Mouse (Mus musculus) layer of hippocampus, adult 11-12 months (tissue): ENCODE data around the gene Esrra.
"Not testable (repeated sequence)": the region's sequence is repeated elsewhere in the genome, so short reads cannot be mapped to it uniquely, and the experiment has no call there.

Source experiments
- DNase-seq: peaks from one replicate; pipeline ENCODE4 v3.0.0; 2022; ENCODE audit warnings: low spot score

The Esrra gene

DNA sequence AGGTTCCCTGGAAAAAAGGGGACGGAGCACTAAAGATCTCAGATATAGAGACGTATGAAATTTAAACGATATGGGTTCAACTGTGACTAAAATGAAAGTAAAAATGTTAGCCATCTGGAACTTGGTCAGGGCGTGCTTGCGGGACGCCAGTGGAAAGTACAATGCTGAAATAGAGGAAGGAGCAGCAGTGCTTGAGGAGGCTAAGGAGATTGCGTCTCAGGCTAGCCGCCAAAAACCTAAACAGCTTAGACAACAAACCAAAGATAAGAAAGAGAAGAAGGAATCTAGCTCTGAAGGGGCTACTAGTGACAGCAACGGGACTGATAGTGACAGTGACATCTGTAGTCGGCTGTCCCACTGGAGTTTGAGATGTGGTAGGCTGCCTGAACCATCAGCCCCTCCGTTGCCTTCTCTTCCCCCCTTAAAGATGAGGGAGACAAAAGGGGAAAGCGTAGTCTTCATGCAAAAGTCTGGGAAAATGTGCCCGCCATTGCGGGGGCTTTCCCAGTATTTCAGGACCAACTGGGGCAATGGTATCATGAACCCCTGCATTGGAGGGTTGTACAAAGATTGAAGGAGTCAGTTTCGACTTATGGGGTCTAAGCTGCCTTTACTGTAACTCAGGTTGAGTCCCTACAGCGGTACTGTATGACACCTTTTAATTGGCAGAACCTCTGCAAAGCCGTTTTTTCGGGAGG, 25.9 kb downstream of the Esrra start:
- DNase-seq: not testable (repeated sequence)

DNA sequence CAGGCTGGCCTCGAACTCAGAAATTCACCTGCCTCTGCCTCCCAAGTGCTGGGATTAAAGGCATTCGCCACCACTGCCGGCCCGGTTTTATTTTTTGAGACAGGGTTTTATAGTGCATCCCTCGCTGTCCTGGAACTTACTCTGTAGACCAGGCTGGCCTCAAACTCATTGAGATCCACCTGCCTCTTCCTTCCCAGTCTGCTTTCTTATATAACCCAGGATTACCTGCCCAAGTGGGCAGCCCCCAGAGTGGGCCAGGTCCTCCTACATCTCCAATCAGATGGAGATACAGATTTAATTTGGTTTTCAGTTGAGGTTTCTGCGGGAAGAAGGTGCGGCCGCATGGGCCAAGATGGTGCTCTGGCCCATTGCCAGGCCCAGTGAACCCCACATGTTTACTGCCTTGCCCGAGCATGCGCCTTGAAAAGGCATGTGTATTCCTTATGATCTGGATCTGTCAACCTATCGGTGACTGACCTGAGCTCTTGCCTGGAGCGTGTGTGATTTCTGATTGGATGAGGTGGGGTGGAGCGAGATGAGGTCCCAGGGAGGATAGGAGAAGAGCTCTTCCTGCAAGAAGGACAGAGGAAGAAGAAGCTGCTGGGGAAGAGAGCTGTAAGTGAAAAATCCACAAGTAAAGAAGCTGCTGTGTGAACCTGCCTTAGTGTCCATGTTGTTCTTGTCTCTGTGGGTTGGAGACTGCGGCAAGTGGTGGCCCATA, 27.7 kb downstream of the Esrra start:
- no peak for DNase-seq

DNA sequence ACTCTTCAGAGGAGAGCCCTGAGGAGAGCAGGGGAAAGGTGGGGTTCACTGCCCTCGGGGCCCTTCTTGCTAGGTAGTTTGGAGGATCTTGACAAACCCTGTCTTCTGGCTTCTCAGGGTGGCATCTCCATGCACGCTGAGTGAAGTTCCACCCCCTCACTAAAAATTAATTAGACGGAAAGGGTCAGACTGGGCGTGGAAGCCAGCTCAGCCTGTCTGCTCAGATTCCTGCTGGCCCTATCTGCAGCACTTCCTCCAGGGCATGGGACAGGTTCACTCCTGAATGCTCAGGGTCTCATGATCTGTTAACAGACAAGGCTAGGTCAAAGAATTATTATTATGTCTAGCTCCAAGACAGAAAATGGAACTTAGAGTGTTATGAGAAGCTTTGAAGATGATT, 29.1 kb downstream of the Esrra start:
- no peak for DNase-seq

DNA sequence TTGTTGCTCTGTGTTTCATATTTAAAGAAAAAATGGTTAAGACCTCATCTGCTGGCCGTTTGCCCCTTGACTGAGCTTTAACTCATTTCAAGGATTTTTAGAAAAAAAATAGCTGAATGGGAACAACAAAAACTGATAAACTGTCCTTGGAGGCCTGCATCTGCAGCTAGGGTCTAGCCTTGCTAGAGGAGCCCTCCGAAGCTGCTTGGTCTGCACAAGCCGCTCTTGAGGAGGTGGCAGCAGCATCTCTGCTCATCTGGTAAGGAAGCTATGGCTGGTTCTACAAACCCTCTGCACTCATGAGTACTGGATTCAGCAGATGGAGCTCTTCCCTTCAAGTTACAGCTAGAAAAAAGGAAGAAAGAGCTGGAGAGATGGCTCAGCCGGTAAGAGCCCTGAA, 43.6 kb downstream of the Esrra start:
- no peak for DNase-seq

DNA sequence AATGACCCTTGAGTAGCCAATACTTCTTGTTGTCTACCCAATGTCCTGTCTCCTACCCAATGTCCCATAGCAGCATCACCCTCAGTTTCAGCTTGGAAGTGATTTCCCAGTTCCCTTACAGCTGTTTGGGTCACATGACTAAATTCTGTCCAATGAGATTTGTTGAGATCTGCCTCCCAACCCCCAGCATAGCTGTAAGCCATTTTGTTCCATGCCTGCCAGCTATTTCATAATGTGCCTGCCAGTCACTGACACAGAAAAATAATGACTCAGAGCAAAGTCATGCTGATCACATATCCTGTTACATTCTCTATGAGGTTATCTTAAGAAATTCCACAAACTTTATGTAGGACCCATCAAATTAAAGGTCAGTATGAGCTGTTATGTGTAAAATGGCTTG, 44.8 kb downstream of the Esrra start:
- no peak for DNase-seq

DNA sequence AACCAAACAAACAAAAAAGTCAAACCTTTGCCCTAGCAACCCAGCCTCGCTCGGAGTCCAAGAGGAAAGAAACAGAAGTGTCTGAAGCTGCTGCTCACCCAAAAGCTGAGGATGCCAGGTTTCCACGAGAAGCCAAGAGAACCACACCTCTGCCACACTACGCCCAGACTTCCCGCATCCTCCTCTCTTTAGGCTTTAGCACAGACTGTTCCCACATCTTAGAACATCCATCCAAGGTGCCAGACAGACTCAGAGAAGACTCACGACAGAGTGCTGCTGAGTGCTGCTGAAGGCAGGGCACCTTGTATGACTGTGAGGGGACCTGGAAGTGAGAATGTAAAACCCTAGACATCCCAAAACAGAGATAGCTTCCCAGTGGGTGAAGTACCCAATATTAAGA, 45.8 kb downstream of the Esrra start:
- DNase-seq: no peak

DNA sequence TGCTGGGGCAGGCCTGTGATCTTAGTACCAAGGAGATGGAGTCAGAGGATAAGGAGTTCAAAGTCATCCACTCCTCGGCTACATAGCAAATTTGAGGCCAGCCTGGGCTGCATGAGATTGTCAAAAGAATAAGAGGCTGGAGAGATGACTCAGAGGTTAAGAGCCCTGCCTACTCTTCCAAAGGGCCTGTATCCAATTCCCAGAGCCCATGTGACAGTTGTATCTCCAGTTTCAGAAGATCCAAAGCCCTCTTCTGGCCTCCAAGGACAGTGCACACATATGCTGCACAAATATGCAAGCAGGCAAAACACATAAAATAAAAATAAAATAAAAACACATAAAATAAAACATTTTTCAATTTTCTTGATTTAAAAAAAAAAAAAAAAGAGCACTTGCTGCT, 47.4 kb downstream of the Esrra start:
- no peak for DNase-seq

DNA sequence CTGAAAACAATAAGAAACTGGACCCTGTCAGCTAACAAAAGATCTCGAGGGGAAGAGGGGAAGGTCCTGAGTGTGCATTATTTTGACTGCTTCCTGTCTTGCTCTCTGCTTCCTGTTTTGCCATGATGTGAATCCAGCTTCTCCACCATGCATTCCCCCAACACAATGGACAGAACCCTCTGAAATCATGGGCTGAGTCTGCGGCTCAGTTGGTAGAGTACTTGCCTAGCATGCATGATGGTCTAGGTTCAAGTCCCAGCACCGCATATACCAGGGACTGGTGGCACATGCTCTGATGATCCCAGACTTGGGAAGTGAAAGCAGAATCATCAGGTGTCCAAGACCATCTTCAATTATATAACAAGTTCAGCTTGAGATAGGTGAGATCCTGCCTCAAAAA, 48.9 kb downstream of the Esrra start:
- no peak for DNase-seq

DNA sequence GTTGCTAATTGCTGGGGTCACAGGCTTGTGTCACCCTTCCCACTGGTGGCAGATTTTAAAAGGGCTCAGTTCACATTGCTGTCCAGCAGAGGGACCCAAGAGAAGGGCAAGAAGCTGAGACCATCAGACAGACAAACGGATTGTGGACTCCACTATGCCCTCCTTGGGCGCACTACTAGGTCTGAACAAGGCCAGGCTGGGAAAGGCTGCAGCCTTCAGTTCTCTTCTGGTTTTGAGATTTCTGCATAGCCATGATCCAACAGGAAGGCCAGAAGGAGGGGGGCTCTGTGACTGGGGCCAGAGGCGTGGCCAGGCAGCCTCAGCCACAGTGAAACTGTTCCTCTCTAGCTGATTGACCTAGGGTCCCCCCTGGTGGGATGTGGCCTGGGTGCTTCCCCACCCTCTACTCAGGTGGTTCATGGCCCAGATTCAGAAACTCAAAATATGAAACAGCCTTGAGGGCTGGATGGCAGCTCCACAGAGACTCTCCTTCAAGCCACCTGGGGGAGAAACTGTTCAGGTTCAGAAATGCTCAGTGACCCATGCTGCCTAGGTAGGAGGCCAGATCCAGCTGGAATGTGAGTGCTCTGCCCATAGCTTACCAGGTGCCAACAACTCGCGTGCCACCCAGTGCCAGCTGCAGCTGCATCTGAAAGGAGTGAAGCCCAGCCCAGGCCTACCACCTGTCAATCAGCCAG, 49.9 kb downstream of the Esrra start:
- no peak for DNase-seq

DNA sequence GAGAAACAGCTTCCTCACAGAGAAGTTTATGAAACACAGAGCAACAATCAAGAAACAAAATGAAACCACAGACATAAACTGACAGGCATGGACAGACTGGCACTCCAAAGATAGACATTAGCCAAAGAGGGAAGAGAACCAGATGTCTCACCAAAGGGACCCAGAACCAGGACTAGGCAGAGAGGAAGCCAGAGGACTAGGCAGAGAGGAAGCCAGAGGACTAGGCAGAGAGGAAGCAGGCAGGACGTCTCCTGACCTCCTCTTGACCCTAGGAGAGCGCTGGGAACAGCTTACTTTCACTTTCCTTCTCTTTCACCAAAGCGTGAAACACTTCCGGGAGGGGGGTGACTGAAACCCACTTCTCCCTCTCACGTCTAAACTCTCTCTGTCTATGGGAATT, 52.3 kb downstream of the Esrra start:
- peak; percentile 47 for DNase-seq

DNA sequence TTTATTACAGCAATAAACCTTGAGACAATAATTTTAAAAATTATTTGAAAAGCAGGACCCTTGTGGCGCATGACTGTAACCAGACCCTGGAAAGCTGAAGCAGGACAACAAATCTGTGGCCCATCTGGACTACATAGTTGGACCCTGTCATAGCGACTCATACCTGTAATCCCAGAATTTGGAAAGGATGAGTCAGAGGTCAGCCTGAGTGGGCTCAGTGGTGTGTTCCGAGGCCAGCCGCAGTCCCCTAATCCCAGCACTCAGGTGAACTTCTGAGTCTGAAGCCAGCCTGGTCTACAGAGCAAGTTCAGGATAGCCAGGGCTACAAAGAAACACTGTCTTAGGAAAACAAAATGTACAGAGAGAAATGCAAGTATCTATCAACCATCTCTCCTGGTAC, 60.2 kb downstream of the Esrra start:
- DNase-seq: no peak
